Mouse (Mus musculus) liver, adult 2 months (tissue): ENCODE measurements around the gene Filip1.

Experiments used
- CTCF ChIP-seq: fragments of 200-500 bp; IDR thresholded peaks from 2 replicates; pipeline ENCODE4 v1.5.1; 2011; ENCODE audit warnings: low read depth, low read length, control low read depth
- POLR2A ChIP-seq: fragments of 200-500 bp; IDR thresholded peaks from 2 replicates; pipeline ENCODE4 v1.6.1; 2011; ENCODE audit warnings: low read length, control low read depth; ENCODE audit not compliant: insufficient read depth; ENCODE audit errors: extremely low read depth

GRCm38 (mm10) chr9:80026017-80026416, 13.4 kb upstream of the Filip1 start:
- TF ChIP-seq POLR2A (no peak), CTCF (peak; percentile 6; the same call in 1 of the 2 replicates)
